Mouse (Mus musculus): ENCODE measurements around the gene F11. TPM values are rescaled to one million over a fixed set of nuclear protein-coding genes. Genes with fewer than 3 reads are reported as not detected.

Gene F11
- polyA plus RNA-seq, 1 experiment: not detected

GRCm38 (mm10) chr8:45253586-45253985, 8.2 kb downstream of the F11 start:
- WGBS: 85% methylated on average over 1 of the region's 1 CpGs
- no peak for DNase-seq (ENCODE audit: low read depth, low spot score)

GRCm38 (mm10) chr8:45253111-45253510, 8.7 kb downstream of the F11 start:
- DNase-seq (ENCODE audit: low read depth, low spot score): no peak
- WGBS: 15% methylated on average over 2 of the region's 2 CpGs

- WGBS: 78% methylated on average over 7 of the region's 7 CpGs
Measured at GRCm38 (mm10) chr8:45246307-45246706, 15.5 kb downstream of the F11 start.

GRCm38 (mm10) chr8:45239363-45239762, 22.5 kb downstream of the F11 start:
- 26% methylated on average over 8 of the region's 8 CpGs for WGBS

More at GRCm38 (mm10) chr8:45246307-45246706, 15.5 kb downstream of the F11 start:
- no peak for DNase-seq (ENCODE audit: low read depth, low spot score)

GRCm38 (mm10) chr8:45238282-45238681, 23.5 kb downstream of the F11 start:
- 30% methylated on average over 3 of the region's 3 CpGs for WGBS
- no peak for DNase-seq (ENCODE audit: low read depth, low spot score)

More at GRCm38 (mm10) chr8:45239363-45239762, 22.5 kb downstream of the F11 start:
- no peak for DNase-seq (ENCODE audit: low read depth, low spot score)

- DNase-seq (ENCODE audit: low read depth, low spot score): no peak
- 32% methylated on average over 14 of the region's 14 CpGs for WGBS
Measured at GRCm38 (mm10) chr8:45236164-45236912, 25.5 kb downstream of the F11 start.

GRCm38 (mm10) chr8:45235228-45235627, 26.6 kb downstream of the F11 start:
- whole genome bisulfite sequencing: 83% methylated on average over 6 of the region's 6 CpGs

GRCm38 (mm10) chr8:45233256-45233655, 28.6 kb downstream of the F11 start:
- 32% methylated on average over 3 of the region's 3 CpGs for WGBS
- no peak for DNase-seq (ENCODE audit: low read depth, low spot score)

More at GRCm38 (mm10) chr8:45235228-45235627, 26.6 kb downstream of the F11 start:
- DNase-seq (ENCODE audit: low read depth, low spot score): no peak

GRCm38 (mm10) chr8:45202476-45202875, 59.4 kb downstream of the F11 start:
- no peak for DNase-seq (ENCODE audit: low read depth, low spot score)
- WGBS: 62% methylated on average over 6 of the region's 6 CpGs

- no peak for DNase-seq (ENCODE audit: low read depth, low spot score)
- WGBS: 76% methylated on average over 5 of the region's 5 CpGs
Measured at GRCm38 (mm10) chr8:45201605-45202004, 60.2 kb downstream of the F11 start.

- WGBS: 80% methylated on average over 5 of the region's 5 CpGs
Measured at GRCm38 (mm10) chr8:45197294-45197693, 64.5 kb downstream of the F11 start.

GRCm38 (mm10) chr8:45195954-45196526, 65.8 kb downstream of the F11 start:
- DNase-seq (ENCODE audit: low read depth, low spot score): no peak
- WGBS: 83% methylated on average over 8 of the region's 8 CpGs

More at GRCm38 (mm10) chr8:45197294-45197693, 64.5 kb downstream of the F11 start:
- DNase-seq (ENCODE audit: low read depth, low spot score): no peak

Other genes with a start within 250 kb of the F11 start
- 0.08 and 0.10 TPM in 2 replicates for gene Mtnr1a, start 192.9 kb downstream of the F11 start, polyA plus RNA-seq (2012; rRNA removed)
- gene Klkb1, start 32.8 kb upstream of the F11 start, polyA plus RNA-seq (2012; rRNA removed): 0.01 and 0.19 TPM in 2 replicates
- 0.12 TPM in 1 of 2 replicates, not detected in the other for gene Gm45753, start 46.4 kb upstream of the F11 start, polyA plus RNA-seq (2012; rRNA removed)
- gene Cyp4v3, start 71.2 kb upstream of the F11 start, polyA plus RNA-seq (2012; rRNA removed): 12.7 and 63.2 TPM in 2 replicates
- 1.8 and 1.9 TPM in 2 replicates for gene Fam149a, start 120.3 kb upstream of the F11 start, polyA plus RNA-seq (2012; rRNA removed)
- 5.6 and 12.8 TPM in 2 replicates for gene Tlr3, start 149.0 kb upstream of the F11 start, polyA plus RNA-seq (2012; rRNA removed)
- gene Sorbs2, start 245.8 kb upstream of the F11 start, polyA plus RNA-seq (2012; rRNA removed): 5.6 and 13.3 TPM in 2 replicates